Mouse (Mus musculus) macrophage (primary cell): Measurements from ENCODE around the gene Ncoa1. TPM values are rescaled to one million over a fixed set of nuclear protein-coding genes. Genes with fewer than 3 reads are reported as not detected.
"Not testable (repeated sequence)": the region's sequence is repeated elsewhere in the genome, so short reads cannot be mapped to it uniquely, and the experiment has no call there.

ENCODE experiments used
- H3K27ac ChIP-seq: fragments of 350-480 bp; formaldehyde crosslinking; 2 replicates; pipeline ENCODE4 v1.9.0; 2021
- H3K36me3 ChIP-seq: fragments of 350-480 bp; formaldehyde crosslinking; 2 replicates; pipeline ENCODE4 v1.9.0; 2021; ENCODE audit errors: inconsistent target
- H3K4me3 ChIP-seq: fragments of 350-480 bp; formaldehyde crosslinking; 2 replicates; pipeline ENCODE4 v1.9.0; 2021; ENCODE audit errors: inconsistent target
- H3K79me2 ChIP-seq: fragments of 350-480 bp; formaldehyde crosslinking; 2 replicates; pipeline ENCODE4 v1.9.0; 2021; ENCODE audit errors: inconsistent target
- WGBS: methylation state at CpG from one replicate; pipeline ENCODE4 v1.1.7; 2026; ENCODE audit warnings: inconsistent platforms; ENCODE audit not compliant: missing documents; 5-methylcytosine and 5-hydroxymethylcytosine counted together
- polyA plus RNA-seq: library from polyadenylated mRNA; stranded (reverse); fragments of 250-400 nt; gene quantifications from 3 replicates; pipeline ENCODE4 v1.2.4, GENCODE M21; 2018; ENCODE audit warnings: inconsistent platforms

Ncoa1 gene
- polyA plus RNA-seq, 1 experiment from 2014 or later = 19.9 TPM

DNA sequence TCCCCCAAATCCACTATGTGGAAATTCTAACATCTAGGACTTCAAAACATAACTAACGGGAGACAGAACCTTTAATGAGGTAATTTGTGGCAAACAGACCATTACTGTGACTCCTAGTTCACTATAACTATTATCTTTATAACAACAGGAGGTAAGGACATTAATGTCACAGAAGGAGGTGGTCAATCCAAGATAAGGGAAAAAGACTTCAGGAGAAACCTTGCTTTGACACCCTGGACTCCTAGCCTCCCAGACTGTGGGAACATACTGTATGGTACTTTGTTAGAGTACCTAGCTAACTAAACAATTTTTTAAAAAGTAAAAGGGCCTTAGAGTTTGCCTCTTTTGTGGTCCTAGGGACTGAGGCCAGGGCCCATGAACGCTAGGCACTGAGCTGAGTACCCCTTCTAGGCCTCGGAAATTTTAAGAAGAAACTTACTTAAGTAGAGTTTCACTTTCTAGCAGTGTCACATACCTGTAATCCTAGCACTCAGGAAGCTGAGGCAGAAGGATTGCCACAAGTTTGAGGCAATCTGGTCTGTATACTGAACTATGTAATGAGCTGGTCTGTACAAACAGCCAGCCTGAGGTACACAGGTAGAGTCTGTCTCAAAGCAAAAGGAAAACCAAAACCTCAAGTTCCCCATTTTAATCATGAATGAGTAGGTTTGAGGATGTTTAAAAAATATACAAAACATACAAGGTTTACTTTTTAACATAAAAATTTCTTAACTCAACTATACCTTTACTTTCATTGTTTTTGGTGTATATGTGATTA is 197.8 kb downstream of the Ncoa1 start:
- peaks cover 10% of the 10 kb centered on the region; the same call in 1 of the 2 replicates for H3K36me3 ChIP-seq
- no peaks in the 10 kb centered on the region for H3K79me2 ChIP-seq
- H3K27ac ChIP-seq = no peak overlapping the region
- no peak overlapping the region for H3K4me3 ChIP-seq
- whole genome bisulfite sequencing = 52% methylated on average over 3 of the region's 3 CpGs

DNA sequence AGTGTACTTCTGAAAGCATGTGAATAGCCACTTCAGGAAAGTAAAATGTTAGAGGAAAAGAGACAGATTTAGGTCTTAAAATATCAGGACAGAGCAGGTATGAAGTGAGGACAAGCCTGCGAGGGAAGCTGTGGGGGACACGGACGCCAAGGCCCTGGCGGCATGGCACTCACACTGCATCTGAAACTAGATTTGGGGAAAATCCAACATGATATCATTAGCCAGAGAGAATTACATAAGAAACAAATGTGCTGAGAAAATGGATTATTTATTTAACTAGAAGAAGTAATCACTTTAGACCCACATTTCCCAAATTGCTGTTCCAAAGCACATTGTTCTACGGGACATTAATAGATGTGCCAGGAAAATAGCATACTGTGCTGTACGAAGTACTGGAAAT is 205.9 kb downstream of the Ncoa1 start:
- 95% methylated on average over 6 of the region's 6 CpGs for WGBS
- Histone ChIP-seq H3K4me3 (no peak overlapping the region), H3K36me3 (peaks cover 75% of the 10 kb centered on the region), H3K27ac (no peak overlapping the region), H3K79me2 (no peaks in the 10 kb centered on the region)

DNA sequence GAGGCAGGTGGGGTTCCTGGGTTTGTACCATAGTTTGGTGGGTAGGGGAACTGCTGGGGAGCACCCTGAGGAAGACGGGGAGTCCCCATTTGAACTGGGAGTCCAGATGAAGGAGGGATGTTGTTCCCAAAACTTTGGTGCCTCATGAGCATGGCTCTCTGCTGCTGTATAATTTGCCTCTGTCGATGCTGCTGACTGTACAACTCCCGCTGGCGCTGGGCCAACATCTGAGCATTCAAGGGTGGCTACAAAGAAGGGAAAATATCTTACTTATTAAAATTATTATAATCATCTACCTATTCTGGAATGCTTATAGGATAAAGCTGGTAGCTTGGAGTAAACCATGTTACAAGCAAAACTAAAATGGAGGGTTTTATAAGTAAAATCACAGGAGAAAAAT is 209.2 kb downstream of the Ncoa1 start:
- no peaks in the 10 kb centered on the region for H3K79me2 ChIP-seq
- peaks cover 74% of the 10 kb centered on the region for H3K36me3 ChIP-seq
- WGBS = 94% methylated on average over 3 of the region's 4 CpGs
- H3K4me3 ChIP-seq = no peak overlapping the region
- H3K27ac ChIP-seq = no peak overlapping the region

DNA sequence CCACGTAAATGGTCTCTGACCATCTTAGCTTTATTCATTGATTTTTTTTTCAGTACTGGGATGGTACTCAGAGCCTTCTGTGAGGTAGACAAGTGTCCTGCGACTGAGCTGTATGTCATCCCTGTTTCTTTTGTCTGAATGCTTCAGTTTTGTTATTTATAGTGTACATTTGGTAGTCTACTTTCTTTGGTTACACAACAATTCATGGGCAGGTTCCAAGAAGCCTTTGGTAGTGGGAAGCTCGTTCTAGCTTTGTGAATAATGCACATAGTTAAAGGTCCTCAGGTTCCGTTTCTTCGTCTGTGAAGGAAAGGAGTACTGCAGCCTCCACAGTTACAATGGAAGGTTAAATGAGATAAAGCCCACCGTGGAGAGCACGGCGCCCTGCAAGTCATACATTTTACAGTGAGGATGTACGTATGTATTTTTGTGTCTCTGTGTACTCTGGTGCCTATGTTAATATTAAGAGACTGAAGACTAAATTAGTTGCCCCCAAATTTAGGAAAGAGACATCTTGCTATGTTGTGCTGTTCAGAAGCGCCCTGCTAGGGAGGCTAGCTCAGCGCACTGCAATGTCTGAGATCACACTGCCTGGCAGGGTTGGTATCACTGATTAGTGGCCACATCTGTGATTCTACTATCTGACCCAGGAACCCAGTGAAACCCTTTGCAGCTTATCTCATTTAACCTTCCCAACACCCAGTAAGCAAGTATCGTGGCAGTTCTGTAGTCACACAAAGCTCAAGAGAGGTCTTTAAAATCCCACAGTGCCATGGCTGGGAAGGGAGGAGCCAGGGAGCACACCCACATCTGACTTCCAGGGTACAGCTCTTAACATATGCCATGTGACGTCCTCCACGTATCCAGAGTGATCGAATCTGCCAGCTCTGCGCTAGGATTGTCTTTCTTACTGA is 224.0 kb downstream of the Ncoa1 start:
- Histone ChIP-seq H3K4me3 (no peak overlapping the region), H3K27ac (no peak overlapping the region), H3K79me2 (no peaks in the 10 kb centered on the region), H3K36me3 (peaks cover 47% of the 10 kb centered on the region)
- 93% methylated on average over 16 of the region's 16 CpGs for WGBS

DNA sequence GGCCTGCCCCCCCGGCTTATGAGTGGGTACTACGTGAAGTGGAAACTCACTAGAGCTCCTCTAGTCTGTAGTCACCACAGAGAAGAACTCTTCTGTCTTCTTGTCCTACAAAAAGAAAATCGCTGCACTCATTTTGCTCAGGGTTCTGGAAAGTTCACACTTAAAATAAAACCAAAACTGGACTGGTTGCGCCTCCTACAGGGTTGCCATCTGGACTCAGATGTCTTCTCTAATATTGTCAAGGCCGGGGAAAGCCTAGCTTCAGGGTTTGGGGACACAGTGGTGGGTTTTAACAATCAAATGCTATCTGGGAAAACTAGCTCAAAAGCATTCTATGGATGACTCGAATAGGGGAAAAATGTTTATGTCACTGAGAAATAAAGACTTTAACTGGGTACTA is 227.2 kb downstream of the Ncoa1 start:
- Histone ChIP-seq H3K4me3 (no peak overlapping the region), H3K36me3 (peaks cover 49% of the 10 kb centered on the region), H3K79me2 (no peaks in the 10 kb centered on the region), H3K27ac (no peak overlapping the region)
- WGBS = 94% methylated on average over 6 of the region's 6 CpGs

DNA sequence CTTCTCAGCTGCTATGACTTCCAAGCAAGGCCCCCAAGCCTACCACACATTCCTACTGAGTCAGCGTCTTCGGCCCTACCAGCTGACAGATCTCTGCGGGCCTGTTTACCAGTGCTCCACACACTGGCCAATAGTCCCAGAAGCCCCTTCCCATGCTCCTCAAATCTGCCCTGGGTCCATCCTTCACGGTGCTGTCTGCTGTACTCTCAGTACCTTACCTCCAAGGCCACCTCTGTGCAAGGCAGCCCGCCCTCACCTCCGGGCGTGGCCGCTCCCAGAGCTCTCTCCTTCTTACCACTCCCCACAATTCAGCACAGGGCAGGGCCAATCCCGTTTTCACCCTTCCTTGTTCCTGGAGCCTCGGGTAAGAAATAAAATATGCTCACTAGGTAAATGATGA is 231.2 kb downstream of the Ncoa1 start:
- 97% methylated on average over 10 of the region's 10 CpGs for WGBS
- H3K79me2 ChIP-seq = no peaks in the 10 kb centered on the region

DNA sequence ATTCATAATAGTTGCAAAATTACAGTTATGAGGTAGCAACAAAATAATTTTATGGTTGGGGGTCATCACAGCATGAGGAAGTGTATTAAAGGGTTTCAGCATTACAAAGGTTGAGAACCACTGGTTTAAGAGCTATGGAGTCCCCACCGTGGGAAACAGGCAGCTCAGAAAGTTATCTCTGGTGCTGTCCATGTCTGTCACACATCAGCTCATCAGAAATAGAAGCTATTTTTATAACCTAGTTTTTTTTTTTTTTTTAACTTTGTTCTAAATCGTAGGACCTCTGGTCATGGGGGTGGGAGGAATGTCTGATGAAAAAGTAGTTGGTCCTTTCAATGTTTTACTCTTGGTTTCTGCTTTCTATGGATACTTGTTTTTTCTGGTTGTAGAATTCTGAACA is 233.2 kb downstream of the Ncoa1 start:
- WGBS = 84% methylated on average over 2 of the region's 2 CpGs
- Histone ChIP-seq H3K79me2 (no peaks in the 10 kb centered on the region), H3K36me3 (0 out of 2 replicates have a peak, but pooled peaks cover 10% of the 10 kb centered on the region), H3K4me3 (no peak overlapping the region), H3K27ac (no peak overlapping the region)

More for the DNA sequence above, 231.2 kb downstream of the Ncoa1 start:
- H3K4me3 ChIP-seq = no peak overlapping the region
- H3K36me3 ChIP-seq = peaks cover 26% of the 10 kb centered on the region
- H3K27ac ChIP-seq = no peak overlapping the region

DNA sequence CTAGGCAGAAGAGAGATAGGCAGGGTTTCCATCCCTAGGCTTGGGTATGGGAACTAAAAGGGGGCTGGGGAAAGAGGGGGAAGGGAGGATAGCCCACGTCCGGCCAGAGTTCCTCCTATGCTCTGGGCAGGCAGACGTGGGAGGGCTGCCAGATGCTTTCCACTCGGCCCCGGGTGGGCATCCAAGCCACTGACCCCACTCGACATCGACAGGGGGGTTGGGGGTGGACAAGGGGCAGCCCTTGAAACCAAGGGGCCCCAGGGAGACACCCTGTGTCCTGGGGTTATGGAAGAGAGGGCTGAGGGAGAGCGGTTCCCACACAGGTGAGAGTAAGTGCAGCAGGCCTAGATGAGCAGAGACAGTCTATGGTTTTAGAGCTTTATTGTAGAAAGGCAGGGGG is 236.7 kb downstream of the Ncoa1 start:
- H3K4me3 ChIP-seq, H3K27ac ChIP-seq, H3K36me3 ChIP-seq, H3K79me2 ChIP-seq: not testable (repeated sequence)
- WGBS = 93% methylated on average over 8 of the region's 8 CpGs

DNA sequence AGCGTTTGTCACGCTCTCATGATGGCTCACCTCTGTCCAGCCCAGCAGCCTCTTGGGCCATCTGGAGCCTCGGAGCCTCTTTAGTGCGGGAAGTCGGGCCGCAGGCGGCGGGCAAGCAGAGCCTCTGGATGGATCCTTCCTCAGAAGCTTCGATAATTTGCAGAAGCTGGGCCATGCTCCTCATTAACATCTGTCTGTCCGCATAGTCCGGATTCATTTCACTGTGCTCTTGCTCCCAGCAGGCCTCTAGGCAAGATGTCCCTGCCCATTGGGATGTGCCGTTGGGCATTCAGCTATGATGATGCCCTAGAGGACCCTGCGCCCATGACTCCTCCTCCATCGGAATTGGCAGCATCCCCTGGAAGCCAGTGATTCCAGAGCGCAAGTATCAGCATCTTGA is 239.5 kb downstream of the Ncoa1 start:
- Histone ChIP-seq H3K4me3 (no peak overlapping the region), H3K36me3 (no peaks in the 10 kb centered on the region), H3K79me2 (peaks cover 5% of the 10 kb centered on the region), H3K27ac (peak overlapping the region; percentile 98; the same call in 1 of the 2 replicates)
- 97% methylated on average over 15 of the region's 15 CpGs for WGBS

DNA sequence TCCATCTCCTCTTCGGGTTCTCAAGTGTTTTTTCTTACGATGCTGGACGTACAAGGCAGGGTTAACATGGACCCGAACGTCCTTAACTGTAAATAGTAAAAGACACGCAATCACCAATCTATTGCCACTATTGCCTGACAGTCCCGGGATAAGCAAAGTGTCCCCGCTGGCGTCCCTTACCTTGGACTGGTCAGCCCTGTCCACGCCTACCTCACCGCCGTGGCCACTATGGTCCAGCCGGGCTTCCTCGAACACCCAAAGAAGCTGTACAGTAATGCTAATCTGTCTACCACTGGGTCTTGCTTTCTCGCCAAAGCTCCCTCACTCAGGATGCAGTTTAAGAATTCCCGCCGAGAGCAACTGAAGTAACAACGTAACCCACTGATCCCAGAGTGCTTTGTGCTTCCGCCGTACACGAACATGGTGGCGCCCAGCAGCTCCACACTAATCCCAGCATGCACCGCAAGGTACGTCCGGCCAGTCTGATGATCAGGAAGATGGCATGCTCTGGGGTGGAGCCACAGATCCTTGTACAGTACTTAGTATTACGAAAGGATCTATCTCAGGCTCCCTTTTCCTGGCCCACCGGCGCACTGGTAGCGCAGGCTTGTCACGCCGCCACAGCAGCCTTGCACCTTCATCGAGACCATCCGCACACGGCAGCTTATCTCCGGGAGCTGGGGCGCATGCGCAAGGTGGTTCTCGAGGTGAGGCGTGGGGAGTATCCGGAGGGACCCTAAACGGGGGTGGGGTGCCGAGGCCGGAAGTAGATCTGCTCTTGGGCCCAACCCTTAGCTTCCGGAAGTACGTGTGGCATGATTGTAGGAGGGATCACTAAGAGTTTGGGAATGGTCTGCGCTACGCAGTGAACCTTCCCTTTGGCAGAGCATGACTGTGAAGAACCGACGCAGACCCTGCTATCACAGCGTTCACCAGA is 243.1 kb downstream of the Ncoa1 start, which contains the start of the genes Ptrhd1 and Cenpo:
Gene Ptrhd1 (plus strand): TSS at position 456 of the 937 bp plus-strand sequence.
Gene Cenpo (minus strand): TSS at position 723 of the 937 bp plus-strand sequence.
- Histone ChIP-seq H3K4me3 (peak within 1 kb of the TSS; percentile 89), H3K79me2 (peaks cover 41% of the 10 kb centered on the region), H3K27ac (peak within 1 kb of the TSS; percentile 98), H3K36me3 (peaks cover 4% of the 10 kb centered on the region; the same call in 1 of the 2 replicates)
- under 1% methylated on average over 48 of the region's 50 CpGs for WGBS

DNA sequence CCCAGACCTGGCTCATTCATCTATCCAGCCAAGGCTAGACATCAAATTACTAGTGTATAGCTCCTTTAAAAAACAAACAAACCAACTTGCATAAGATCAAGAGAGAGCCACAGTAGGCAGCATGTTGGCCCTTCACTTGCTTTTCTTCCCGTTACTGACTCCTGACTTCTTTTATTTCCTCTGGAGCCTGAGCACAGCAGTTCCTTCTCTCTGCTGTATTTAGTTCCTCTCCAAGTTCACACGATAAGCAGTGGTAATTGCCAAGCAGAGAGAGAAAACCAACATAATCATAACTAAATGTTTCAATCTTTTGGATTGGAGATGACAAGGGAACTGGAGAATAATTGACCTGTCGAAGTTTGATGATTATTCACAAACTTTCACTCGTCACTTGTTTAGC is 244.2 kb downstream of the Ncoa1 start:
- H3K36me3 ChIP-seq = peaks cover 5% of the 10 kb centered on the region; the same call in 1 of the 2 replicates
- peak overlapping the region; percentile 98 for H3K27ac ChIP-seq
- H3K79me2 ChIP-seq = peaks cover 52% of the 10 kb centered on the region
- WGBS = 12% methylated on average over 4 of the region's 4 CpGs
- peak overlapping the region; percentile 89 for H3K4me3 ChIP-seq

DNA sequence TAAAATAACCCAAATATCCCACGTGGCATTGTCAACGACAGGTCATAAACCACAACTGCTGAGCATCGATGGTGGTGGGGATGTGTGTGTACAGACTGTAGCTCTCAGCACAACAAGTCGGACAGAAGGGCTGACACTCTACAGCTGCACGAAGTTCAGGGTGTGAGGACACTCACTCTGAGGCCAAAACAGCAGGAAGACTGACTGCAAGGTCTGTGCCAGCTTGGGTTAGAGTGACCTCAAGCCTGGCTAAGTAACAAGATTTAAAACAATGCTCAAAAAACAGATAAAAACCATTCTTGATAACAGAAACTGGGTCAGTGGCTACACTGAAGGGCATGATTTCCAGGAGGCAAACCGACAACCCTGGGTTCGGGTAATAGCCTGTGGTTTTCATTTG is 246.8 kb downstream of the Ncoa1 start:
- WGBS = 93% methylated on average over 7 of the region's 7 CpGs
- Histone ChIP-seq H3K27ac (no peak overlapping the region), H3K36me3 (peaks cover 29% of the 10 kb centered on the region; the same call in 1 of the 2 replicates), H3K79me2 (peaks cover 78% of the 10 kb centered on the region), H3K4me3 (no peak overlapping the region)

DNA sequence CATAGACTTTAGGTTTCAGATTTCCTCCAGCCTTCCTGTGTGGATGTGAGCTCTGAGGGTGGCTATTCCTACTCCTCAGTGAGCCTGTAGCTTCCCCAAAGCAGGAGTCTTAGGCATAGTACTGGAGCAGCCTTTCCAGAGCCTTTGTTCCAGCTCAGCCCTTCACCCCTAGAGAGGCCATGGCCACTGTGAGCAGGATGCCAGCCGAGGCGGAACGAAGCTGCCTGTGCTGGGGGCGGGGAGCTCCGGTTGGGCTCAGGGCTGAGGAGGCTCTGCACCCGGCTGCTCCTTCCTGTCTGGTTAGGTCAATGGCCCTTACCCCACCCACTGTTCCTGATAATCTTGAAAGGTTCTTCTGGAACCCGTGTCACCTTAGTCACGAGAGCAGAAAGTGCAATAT is 264.1 kb downstream of the Ncoa1 start:
- Histone ChIP-seq H3K79me2 (no peaks in the 10 kb centered on the region), H3K27ac (no peak overlapping the region), H3K36me3 (peaks cover 50% of the 10 kb centered on the region), H3K4me3 (no peak overlapping the region)
- 70% methylated on average over 8 of the region's 8 CpGs for WGBS

DNA sequence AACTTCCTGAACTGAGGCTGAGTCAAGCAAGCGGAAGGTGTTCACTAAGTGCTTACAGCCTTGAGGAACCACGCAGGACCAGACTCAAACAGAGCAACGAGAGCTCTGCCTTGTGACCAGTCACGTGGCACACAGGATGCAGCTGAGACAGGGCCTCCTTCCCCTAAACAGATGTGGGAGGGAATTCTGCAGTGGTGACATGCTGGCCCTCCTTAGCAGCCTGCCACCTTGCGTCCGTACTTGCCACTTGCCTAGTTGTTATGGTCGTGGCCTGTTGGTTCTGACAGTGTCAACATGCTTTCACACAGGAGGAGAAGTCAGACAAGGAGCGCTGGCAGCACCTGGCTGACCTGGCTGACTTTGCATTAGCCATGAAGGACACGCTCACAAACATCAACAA is 265.8 kb downstream of the Ncoa1 start:
- WGBS = 28% methylated on average over 9 of the region's 9 CpGs
- H3K27ac ChIP-seq = peak overlapping the region; percentile 73
- peaks cover 41% of the 10 kb centered on the region for H3K36me3 ChIP-seq
- H3K79me2 ChIP-seq = no peaks in the 10 kb centered on the region
- no peak overlapping the region for H3K4me3 ChIP-seq
